Mouse (Mus musculus): Measurements from ENCODE around the gene Ylpm1.

DNA sequence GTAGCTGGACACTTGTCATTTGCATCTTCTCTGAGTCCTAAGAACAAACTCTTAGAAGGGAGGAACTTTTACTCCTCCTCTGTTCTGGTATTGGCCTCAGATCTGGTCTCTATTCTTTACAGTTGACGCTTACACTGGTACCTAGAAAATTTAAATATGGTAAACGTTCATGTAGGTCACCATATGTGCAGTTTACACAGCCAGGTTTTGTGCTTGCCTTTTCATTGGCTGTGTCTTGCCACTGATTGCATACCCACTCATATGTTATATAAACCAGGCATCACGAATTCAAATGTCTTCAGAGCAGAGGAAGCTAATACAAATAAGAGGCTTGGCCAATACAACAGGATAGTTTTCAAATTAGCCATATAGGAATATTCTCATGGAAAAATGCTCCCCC is 81.0 kb downstream of the Ylpm1 start:
- TF ChIP-seq CTCF (IDR thresholded peaks at IDR 0.05) (no peak), EP300 (IDR thresholded peaks at IDR 0.05) (no peak)
